Mouse (Mus musculus): ENCODE results near the gene Cntnap2.

- TF ChIP-seq BHLHE40 (IDR thresholded peaks at IDR 0.05; ENCODE audit: low read depth, low read length) = no peak
- TF ChIP-seq CTCF (conservative IDR thresholded peaks at IDR 0.05 in 1 of 2, IDR thresholded peaks at IDR 0.05 in 1 of 2; ENCODE audit: low read depth in 2 of 2, low read length in 2 of 2) = no peak
- no peak for TF ChIP-seq EP300 (IDR thresholded peaks at IDR 0.05; ENCODE audit: low read length)
- no peak for TF ChIP-seq HCFC1 (IDR thresholded peaks at IDR 0.05; ENCODE audit: low read depth, low read length)
- no peak for TF ChIP-seq POLR2A (IDR thresholded peaks at IDR 0.05; ENCODE audit: low read depth, low read length)
- no peak for TF ChIP-seq CHD2 (IDR thresholded peaks at IDR 0.05; ENCODE audit: low read length)
- no peak for TF ChIP-seq TBP (conservative IDR thresholded peaks at IDR 0.05; ENCODE audit: low read depth, low read length)
- TF ChIP-seq JUND (conservative IDR thresholded peaks at IDR 0.05; ENCODE audit: low read depth, low read length) = no peak
Measured at GRCm38 (mm10) chr6:46472683-46473082, 1413.5 kb downstream of the Cntnap2 start.
